Mouse (Mus musculus) T-cell, adult 2 months (primary cell): Measurements from ENCODE around the gene Ggcx.
"Not testable (repeated sequence)": the region's sequence is repeated elsewhere in the genome, so short reads cannot be mapped to it uniquely, and the experiment has no call there.

Experiments
- DNase-seq: peaks from one replicate; pipeline ENCODE4 v3.0.0; 2022; ENCODE audit warnings: low spot score

Ggcx gene

GRCm38 (mm10) chr6:72429061-72429842, 15.1 kb downstream of the Ggcx start:
- DNase-seq = peak; percentile 36

- no peak for DNase-seq
Measured at GRCm38 (mm10) chr6:72430989-72431921, 17.1 kb downstream of the Ggcx start.

DNA sequence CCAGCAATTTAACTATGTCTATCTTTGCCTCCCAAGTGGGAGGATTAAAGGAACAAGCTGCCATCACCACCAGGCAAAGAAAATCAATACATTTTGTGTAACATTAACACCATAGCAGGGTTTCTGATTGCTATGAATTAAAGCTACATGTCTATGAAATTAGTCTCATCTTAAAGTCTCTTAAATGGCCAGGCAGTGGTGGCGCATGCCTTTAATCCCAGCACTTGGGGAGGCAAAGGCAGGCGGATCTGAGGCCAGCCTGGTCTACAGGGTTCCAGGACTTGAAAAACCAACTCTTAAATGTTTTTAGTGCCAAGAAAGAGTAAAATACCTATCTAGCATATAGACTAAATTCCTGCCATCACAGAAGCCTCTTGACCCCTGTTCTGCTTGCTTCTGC, 18.0 kb downstream of the Ggcx start:
- DNase-seq = no peak

GRCm38 (mm10) chr6:72438226-72438625, 24.1 kb downstream of the Ggcx start:
- DNase-seq = no peak

GRCm38 (mm10) chr6:72438862-72439354, 24.8 kb downstream of the Ggcx start:
- DNase-seq = peak; percentile 84

DNA sequence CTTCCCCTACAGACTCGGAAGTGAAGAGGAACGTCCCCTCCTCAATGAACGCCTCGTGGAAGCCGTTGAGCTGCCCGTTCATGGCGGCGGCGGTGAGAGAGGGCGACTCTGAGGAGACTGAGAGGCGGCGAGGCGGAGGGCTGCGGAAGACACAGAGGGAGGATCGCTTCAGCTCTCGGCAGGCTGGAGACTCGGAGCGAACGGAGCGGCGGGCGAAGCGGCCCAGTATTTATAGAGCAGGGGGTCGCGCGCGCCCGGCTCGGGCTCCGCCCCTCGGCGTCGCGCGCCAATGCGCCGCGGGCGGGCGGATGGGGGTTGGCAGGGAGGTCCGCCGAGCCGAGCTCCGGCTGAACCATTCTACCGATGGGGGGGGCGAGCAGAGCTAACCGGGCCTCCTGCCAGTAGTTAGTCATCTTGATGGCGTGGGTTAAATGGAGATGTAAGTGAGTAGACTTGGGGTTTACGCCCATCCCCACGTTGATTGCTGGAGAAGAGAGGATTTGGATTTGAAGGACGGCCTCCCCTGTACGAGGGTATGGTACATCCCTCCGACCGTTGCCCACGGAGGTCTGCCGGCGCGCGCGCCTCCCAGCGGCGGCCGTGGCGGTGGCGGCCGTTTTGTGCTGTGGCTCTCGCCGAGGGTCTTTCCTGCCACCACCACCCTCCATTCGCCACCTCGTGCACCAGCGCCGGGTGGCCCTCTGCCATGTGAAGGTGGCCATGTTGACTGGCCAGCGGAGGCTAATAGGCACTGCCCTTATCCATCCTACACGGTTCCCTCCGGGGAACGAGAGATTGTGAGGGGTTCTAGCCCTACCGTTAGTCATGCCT, 25.5 kb downstream of the Ggcx start, which contains the start of gene Mat2a:
TSS of gene Mat2a (minus strand) at position 204 of the 831 bp plus-strand sequence.
- peak; percentile 94 for DNase-seq

GRCm38 (mm10) chr6:72440186-72440990, 26.3 kb downstream of the Ggcx start:
- no peak for DNase-seq

DNA sequence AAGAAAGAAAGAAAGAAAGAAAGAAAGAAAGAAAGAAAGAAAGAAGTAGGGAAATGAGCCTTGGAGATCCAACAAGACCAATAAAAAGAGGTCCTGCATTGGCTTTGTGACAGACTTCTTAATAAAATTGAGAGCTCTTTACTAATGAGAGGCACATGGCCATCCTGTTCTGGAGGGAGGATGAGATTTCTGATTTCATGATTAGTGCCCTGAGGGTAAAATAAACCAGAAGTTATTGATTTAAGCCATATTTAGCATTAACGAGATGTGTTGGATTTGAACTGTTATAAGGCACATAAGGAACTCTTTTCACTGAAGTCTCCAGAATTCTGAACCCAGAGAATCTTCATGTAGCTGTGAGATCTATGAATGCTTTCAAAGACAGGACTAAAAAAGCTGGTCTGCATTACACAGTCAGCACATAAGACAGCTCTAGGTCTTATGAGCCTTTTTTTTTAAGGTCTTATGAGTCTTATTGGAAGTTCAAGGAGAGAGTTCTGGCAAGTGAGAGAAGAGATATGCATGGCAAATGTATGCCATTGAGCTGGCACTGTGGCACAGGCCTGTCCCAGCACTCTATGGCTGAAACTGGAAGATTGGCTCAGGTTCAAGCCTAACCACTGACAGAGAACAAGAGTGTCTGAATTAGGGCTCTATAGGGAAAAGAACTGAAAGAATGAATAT, 29.0 kb downstream of the Ggcx start:
- DNase-seq = no peak

GRCm38 (mm10) chr6:72445011-72445410, 30.9 kb downstream of the Ggcx start:
- DNase-seq = no peak

GRCm38 (mm10) chr6:72447487-72447886, 33.4 kb downstream of the Ggcx start:
- no peak for DNase-seq

GRCm38 (mm10) chr6:72451778-72452177, 37.7 kb downstream of the Ggcx start:
- not testable (repeated sequence) for DNase-seq

GRCm38 (mm10) chr6:72452329-72452728, 38.2 kb downstream of the Ggcx start:
- DNase-seq = no peak

DNA sequence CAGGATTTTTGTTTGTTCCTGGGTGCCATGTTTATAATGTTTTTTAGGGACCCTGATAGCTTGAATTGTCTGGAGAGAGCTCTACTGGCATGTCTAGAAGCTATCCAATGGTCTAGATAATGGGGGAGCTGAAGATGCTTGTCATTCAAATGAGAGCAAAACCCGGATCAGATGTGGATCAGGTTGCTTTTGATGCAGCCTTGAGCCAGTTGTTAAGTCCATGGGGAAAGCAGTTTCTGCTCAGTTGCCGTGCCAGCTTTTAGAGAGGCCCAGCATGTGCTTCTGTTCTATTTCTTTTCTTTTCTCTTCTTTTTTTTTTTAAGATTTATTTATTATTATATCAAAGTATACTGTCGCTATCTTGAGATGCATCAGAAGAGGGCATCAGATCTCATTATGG, 39.5 kb downstream of the Ggcx start:
- DNase-seq = no peak

DNA sequence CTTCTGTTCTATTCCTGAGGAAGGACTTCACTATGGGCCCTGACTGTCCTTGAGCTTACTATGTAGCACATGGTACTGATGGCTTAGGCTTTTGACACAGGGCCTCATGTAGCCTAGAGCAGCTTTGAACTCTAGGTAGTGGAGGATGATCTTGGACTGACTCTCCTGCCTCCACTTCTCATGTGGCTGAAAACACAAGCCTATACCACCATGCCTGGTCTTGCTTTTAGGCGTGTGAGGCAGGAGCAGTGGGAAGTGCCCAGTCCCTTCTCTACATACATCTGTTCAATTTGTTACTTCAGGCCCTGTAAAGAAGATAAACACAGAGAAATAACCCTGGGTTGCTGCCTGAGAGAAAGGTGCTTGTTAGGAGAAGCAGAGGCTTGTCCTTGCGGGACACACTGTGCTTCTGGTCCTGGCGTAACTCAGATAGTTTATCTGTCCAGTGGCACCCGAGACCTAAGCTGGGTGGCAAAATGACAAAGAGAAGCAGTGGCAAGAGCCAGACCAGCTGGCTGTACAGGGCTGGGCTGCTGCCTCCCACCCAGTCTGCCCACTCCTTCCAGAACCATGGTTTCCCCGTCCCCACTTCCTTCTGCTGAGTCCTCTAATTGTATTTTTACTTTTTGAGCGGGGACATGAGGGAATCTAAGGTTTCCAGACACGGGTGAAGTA, 40.1 kb downstream of the Ggcx start:
- no peak for DNase-seq

DNA sequence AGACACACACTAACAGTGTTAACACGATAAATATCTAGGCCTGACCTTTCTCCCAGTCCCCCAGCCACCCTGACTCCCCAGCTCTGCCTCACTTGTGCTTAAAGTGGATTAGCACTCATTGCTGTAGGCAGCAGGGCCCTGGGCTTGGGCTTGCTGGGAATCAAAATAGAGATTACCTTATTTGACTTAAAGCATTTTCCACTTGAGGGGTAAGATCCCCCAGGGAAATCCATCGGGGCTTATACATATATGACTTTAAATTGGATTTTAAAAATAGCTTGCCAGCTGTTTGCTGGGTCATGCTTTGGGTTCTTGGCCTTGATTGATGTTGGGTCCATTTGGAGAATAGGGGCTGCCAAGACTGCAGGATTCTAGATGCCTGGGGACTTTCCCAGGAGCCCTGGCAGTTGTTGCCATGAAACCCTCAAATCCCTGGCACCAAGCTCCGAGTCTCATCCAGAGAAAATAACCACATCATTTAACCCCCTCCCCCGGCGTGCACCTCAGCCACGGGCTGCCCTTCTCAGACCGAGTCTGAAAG, 40.8 kb downstream of the Ggcx start:
- no peak for DNase-seq

GRCm38 (mm10) chr6:72456567-72456966, 42.5 kb downstream of the Ggcx start:
- no peak for DNase-seq

DNA sequence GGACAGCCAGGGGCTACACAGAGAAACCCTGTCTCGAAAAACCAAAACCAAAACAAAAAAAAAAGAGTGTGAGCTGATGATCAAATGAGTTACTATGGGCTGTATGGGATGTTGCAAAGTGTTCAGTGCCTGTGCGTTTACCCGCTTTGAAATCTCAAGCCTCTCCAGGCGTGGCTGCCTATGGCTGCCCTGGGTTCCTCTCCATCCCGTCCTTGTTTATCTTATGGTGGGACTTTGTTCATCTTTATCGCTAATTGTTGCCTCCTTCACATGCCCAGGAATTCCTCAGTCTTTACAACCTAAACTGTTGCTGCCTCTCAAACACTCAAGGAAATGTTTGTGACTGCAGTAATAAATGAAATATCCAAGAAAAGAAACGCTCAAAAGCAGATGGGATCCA, 44.3 kb downstream of the Ggcx start:
- DNase-seq = no peak

DNA sequence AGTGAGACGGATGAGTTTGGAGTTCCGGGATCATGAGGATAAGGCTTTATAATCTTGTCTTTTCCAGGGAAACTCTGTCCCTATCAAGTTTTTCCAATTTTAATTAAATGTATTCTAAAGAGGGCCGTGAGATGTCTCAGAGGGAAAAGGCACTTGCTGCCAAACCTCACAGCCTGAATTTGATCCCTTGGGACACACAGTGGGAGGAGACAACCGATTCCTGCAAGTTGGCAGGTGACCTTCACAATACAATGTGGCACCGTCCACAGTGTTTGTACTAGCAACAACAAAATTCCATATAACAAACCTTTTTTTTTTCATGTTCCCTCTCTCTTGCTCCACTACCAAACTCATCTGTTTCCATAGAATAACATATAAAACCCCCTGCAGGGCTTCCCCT, 44.8 kb downstream of the Ggcx start:
- DNase-seq = no peak

GRCm38 (mm10) chr6:72460036-72460801, 46.1 kb downstream of the Ggcx start:
- no peak for DNase-seq
